Mouse (Mus musculus) midbrain, embryonic 11.5 days (tissue): ENCODE data around the gene Fignl2. TPM values are rescaled to one million over a fixed set of nuclear protein-coding genes. Genes with fewer than 3 reads are reported as not detected.
"Not testable (repeated sequence)": the region's sequence is repeated elsewhere in the genome, so short reads cannot be mapped to it uniquely, and the experiment has no call there.

ENCODE experiments used
- ATAC-seq: fragments of 200-750 bp; cut with Nextera tagmentation; 2 replicates; pipeline ENCODE4 v1.8.0; 2017; ENCODE audit warnings: moderate TSS enrichment, moderate library complexity; ENCODE audit not compliant: low FRiP score
- DNase-seq: peaks from one replicate; pipeline ENCODE4 v3.0.0; 2015; ENCODE audit warnings: low spot score; ENCODE audit errors: missing footprints
- H3K27ac ChIP-seq: fragments of 300-500 bp; sonication (generic); 2 replicates; pipeline ENCODE4 v1.5.1; 2014; ENCODE audit warnings: low read depth, low read length
- H3K27me3 ChIP-seq: fragments of 300-500 bp; sonication (generic); 2 replicates; pipeline ENCODE4 v1.6.1; 2014; ENCODE audit warnings: mild to moderate bottlenecking, low read length, moderate library complexity, mixed read lengths; ENCODE audit not compliant: control insufficient read depth, insufficient read depth
- H3K36me3 ChIP-seq: fragments of 300-500 bp; sonication (generic); 2 replicates; pipeline ENCODE4 v1.6.1; 2014; ENCODE audit warnings: mild to moderate bottlenecking, low read length, moderate library complexity, mixed read lengths; ENCODE audit not compliant: control insufficient read depth, insufficient read depth
- H3K4me1 ChIP-seq: fragments of 300-500 bp; sonication (generic); 2 replicates; pipeline ENCODE4 v1.6.1; 2014; ENCODE audit warnings: low read length; ENCODE audit not compliant: control insufficient read depth, insufficient read depth
- H3K4me2 ChIP-seq: fragments of 300-500 bp; sonication (generic); 2 replicates; pipeline ENCODE4 v1.6.1; 2014; ENCODE audit warnings: mild to moderate bottlenecking, moderate library complexity
- H3K4me3 ChIP-seq: fragments of 300-500 bp; sonication (generic); 2 replicates; pipeline ENCODE4 v1.5.1; 2014; ENCODE audit warnings: low read depth, low read length
- H3K9ac ChIP-seq: fragments of 300-500 bp; sonication (generic); 2 replicates; pipeline ENCODE4 v1.6.1; 2014; ENCODE audit warnings: low read length
- H3K9me3 ChIP-seq: fragments of 300-500 bp; sonication (generic); 2 replicates; pipeline ENCODE4 v1.6.1; 2016; ENCODE audit warnings: low read length; ENCODE audit not compliant: control insufficient read depth
- WGBS: fragments of 180-500 bp; shearing (Covaris S2); extraction: QIAGEN DNeasy Blood & Tissue Kit; methylation state at CpG from one replicate; pipeline ENCODE4 v1.1.7; 2014; 5-methylcytosine and 5-hydroxymethylcytosine counted together
- polyA plus RNA-seq: library from polyadenylated mRNA; unstranded; fragments of >200 nt; fragmentation: Nextera tagmentation; extraction: Ambion mirVana; gene quantifications from 2 replicates; pipeline ENCODE4 v1.2.1, GENCODE M21; 2014

The Fignl2 gene
- polyA plus RNA-seq, 1 experiment from 2014 or later: 1.4 TPM

DNA sequence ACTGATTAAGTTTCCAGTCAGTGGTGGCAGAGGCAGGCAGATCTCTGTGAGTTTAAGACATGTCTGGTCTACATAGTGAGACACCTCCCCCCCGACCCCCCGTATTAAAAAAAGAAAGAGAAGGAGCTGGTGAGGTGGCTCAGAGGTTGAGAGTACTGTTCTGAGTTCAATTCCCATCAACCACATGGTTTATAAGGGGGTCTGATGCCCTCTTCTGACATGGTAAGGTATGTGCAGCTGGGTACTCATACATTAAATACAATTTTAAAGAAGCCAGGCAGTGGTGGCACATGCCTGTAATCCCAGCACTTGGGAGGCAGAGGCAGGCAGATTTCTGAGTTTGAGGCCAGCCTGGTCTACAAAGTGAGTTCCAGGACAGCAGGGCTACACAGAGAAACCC, 35.4 kb upstream of the Fignl2 start:
- not testable (repeated sequence) for H3K27ac ChIP-seq, ATAC-seq, H3K9ac ChIP-seq, H3K27me3 ChIP-seq, H3K4me1 ChIP-seq, H3K4me2 ChIP-seq, H3K4me3 ChIP-seq, H3K9me3 ChIP-seq, H3K36me3 ChIP-seq, DNase-seq
- 82% methylated on average over 2 of the region's 2 CpGs for WGBS

GRCm38 (mm10) chr15:101113176-101113575, 34.8 kb upstream of the Fignl2 start:
- 73% methylated on average over 8 of the region's 8 CpGs for WGBS
- no peak overlapping the region for H3K4me3 ChIP-seq
- no peak overlapping the region for H3K27ac ChIP-seq
- no peak overlapping the region for H3K4me2 ChIP-seq
- H3K4me1 ChIP-seq: no peaks in the 10 kb centered on the region
- no peaks in the 10 kb centered on the region; the same call in 1 of the 2 replicates for H3K9me3 ChIP-seq
- H3K36me3 ChIP-seq: no peaks in the 10 kb centered on the region
- H3K9ac ChIP-seq: no peak overlapping the region
- no peaks in the 10 kb centered on the region for H3K27me3 ChIP-seq
- DNase-seq (no peak), ATAC-seq (no peak)

DNA sequence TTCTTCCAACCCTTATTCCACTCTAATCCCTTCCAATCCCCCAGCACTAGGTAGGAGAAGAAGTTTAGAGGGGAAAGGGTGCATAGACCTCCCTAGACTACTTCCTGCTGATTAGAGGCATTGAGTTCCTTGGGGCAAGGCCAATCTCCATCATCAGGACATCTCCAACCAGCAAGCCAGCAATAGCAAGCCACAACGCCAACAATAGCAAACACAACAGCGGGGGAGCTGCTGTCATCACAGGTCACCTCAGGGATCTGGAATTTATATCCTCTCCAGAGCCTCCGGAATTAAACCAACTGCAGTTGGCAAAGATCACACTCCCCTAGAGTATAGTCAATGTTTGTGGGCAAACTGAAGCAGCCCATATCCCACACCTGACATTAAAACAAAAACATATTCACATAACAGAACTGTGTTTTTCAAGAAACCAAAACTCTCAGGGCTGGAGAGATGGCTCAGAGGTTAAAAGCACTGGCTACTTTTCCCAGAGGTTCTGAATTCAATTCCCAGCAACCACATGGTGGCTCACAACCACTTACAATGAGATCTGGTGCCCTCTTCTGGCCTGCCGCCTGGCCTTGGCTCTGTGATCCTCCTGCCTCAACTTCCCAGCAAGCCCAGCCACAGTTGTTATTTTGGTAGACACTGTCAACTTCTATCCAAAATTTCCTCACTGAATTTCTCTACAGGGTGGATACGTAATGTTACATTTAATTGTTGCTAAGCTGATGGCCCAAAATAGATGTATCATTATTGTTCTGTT, 29.7 kb upstream of the Fignl2 start:
- no peak overlapping the region for H3K9ac ChIP-seq
- WGBS: 94% methylated on average over 5 of the region's 5 CpGs

DNA sequence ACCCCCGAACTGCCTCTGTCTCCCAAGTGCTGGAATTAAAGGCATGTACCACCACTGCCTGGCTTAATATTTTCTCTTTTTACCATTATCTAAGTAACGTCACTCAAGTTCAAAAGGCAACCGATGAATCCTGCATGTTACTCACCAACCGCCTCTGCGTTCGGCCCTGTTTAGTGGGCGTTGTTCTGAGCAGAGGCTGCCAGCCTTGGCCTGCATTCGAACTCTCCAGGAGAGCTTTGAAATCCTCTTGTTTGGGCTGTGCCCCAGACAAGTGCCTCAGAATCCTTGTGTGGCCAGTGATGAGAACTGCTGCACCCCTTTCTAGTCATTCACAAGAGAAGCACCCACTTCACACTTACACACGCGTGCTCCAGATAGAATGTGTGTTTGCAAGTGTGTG, 27.6 kb upstream of the Fignl2 start:
- Histone ChIP-seq H3K36me3 (no peaks in the 10 kb centered on the region), H3K9ac (no peak overlapping the region), H3K4me2 (no peak overlapping the region), H3K27ac (no peak overlapping the region), H3K4me1 (no peaks in the 10 kb centered on the region), H3K27me3 (no peaks in the 10 kb centered on the region), H3K9me3 (no peaks in the 10 kb centered on the region), H3K4me3 (no peak overlapping the region)
- 84% methylated on average over 10 of the region's 10 CpGs for WGBS
- DNase-seq (peak; percentile 71), ATAC-seq (no peak)

More for the DNA sequence above, 29.7 kb upstream of the Fignl2 start:
- H3K9me3 ChIP-seq: no peaks in the 10 kb centered on the region
- ATAC-seq (no peak), DNase-seq (peak; percentile 21)
- no peak overlapping the region for H3K4me2 ChIP-seq
- no peak overlapping the region for H3K27ac ChIP-seq
- H3K4me3 ChIP-seq: no peak overlapping the region
- H3K27me3 ChIP-seq: no peaks in the 10 kb centered on the region
- H3K4me1 ChIP-seq: no peaks in the 10 kb centered on the region
- no peaks in the 10 kb centered on the region for H3K36me3 ChIP-seq

GRCm38 (mm10) chr15:101105496-101105994, 27.2 kb upstream of the Fignl2 start:
- Histone ChIP-seq H3K4me1 (no peaks in the 10 kb centered on the region), H3K27me3 (peaks cover 2% of the 10 kb centered on the region; the same call in 1 of the 2 replicates), H3K4me3 (no peak overlapping the region), H3K4me2 (no peak overlapping the region), H3K27ac (no peak overlapping the region), H3K36me3 (no peaks in the 10 kb centered on the region), H3K9ac (no peak overlapping the region), H3K9me3 (no peaks in the 10 kb centered on the region)
- ATAC-seq (peak; percentile 75), DNase-seq (peak; percentile 95)
- WGBS: 22% methylated on average over 12 of the region's 12 CpGs

- Histone ChIP-seq H3K36me3 (no peaks in the 10 kb centered on the region), H3K4me2 (no peak overlapping the region), H3K9me3 (no peaks in the 10 kb centered on the region), H3K27me3 (peaks cover 2% of the 10 kb centered on the region; the same call in 1 of the 2 replicates), H3K27ac (no peak overlapping the region), H3K4me3 (no peak overlapping the region), H3K9ac (no peak overlapping the region), H3K4me1 (no peaks in the 10 kb centered on the region)
- DNase-seq: peak; percentile 60
- 74% methylated on average over 9 of the region's 9 CpGs for WGBS
- no peak for ATAC-seq
These were observed 25.4 kb upstream of the Fignl2 start for GRCm38 (mm10) chr15:101103605-101104304.

DNA sequence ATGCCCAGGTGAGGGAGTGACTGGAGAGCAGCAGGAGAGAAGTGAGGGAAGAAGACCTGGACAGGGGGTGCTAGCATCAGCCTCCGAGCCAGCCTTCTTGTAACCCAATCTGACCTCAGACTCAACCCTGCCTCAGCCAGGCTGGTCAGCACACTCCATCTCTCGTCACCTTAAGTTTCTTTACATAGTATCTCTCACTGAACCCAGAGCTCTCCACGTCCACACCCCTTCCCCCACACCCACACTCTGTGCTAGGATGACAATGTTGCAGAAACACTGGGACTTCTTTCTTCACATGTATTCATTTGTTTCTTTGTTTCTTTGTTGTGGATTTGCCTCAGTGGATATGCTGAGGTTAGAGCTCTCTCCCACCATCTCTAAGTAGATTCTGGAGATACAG, 22.6 kb upstream of the Fignl2 start:
- 78% methylated on average over 3 of the region's 3 CpGs for WGBS
- H3K27me3 ChIP-seq: peaks cover 2% of the 10 kb centered on the region; the same call in 1 of the 2 replicates
- no peak overlapping the region for H3K27ac ChIP-seq
- no peaks in the 10 kb centered on the region for H3K36me3 ChIP-seq
- DNase-seq (peak; percentile 67), ATAC-seq (no peak)
- no peak overlapping the region for H3K4me2 ChIP-seq
- H3K4me3 ChIP-seq: no peak overlapping the region
- H3K4me1 ChIP-seq: peaks cover 9% of the 10 kb centered on the region
- no peaks in the 10 kb centered on the region for H3K9me3 ChIP-seq
- H3K9ac ChIP-seq: no peak overlapping the region

- Histone ChIP-seq H3K4me1 (peaks cover 21% of the 10 kb centered on the region), H3K9ac (peak overlapping the region; percentile 53), H3K36me3 (no peaks in the 10 kb centered on the region), H3K27me3 (peaks cover 5% of the 10 kb centered on the region; the same call in 1 of the 2 replicates), H3K4me3 (no peak overlapping the region; the same call in 1 of the 2 replicates), H3K27ac (peak overlapping the region; percentile 49), H3K9me3 (no peaks in the 10 kb centered on the region), H3K4me2 (peak overlapping the region; percentile 22)
- ATAC-seq (peak; percentile 68), DNase-seq (peak; percentile 95)
- WGBS: 2% methylated on average over 28 of the region's 28 CpGs
These were observed 19.8 kb upstream of the Fignl2 start for GRCm38 (mm10) chr15:101097985-101098651.
